Mouse (Mus musculus) cortical plate, adult 2 months (tissue): ENCODE measurements around the gene Nup210.

Experiments
- CTCF ChIP-seq: fragments of 200-500 bp; IDR thresholded peaks from 2 replicates; pipeline ENCODE4 v1.5.1; 2011; ENCODE audit warnings: mild to moderate bottlenecking, control low read depth, low read length; ENCODE audit not compliant: insufficient read depth; ENCODE audit errors: extremely low read depth
- POLR2A ChIP-seq: fragments of 200-500 bp; IDR thresholded peaks from 2 replicates; pipeline ENCODE4 v1.6.1; 2011; ENCODE audit warnings: mild to moderate bottlenecking, low read length, control low read depth; ENCODE audit not compliant: insufficient read depth; ENCODE audit errors: extremely low read depth

DNA sequence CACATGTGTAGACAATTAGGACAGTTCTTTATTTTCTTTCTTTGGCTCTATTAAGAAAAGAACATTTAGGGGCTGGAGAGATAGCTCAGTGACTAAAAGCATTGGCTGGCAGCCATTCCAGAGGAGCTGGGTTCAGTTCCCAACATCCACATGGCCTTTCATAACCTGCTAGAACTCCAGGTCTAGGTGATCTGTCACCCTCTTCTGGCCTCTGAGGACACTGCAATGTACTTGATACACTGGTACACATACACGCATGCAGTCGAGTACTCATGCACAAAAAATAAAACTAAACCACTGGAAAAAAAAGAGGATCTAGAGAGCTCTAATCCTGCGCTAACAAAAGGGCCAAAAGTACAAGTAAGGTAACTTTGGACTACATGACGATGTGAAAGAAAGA is 64.1 kb downstream of the Nup210 start:
- TF ChIP-seq CTCF = no peak
- no peak for TF ChIP-seq POLR2A
